Mouse (Mus musculus) C2C12 (cell line): ENCODE data around the gene Sdr39u1. TPM values are rescaled to one million over a fixed set of nuclear protein-coding genes. Genes with fewer than 3 reads are reported as not detected.

Experiments
- H3K27me3 ChIP-seq: one replicate; pipeline ENCODE4 v1.6.1; 2011; ENCODE audit not compliant: control insufficient read depth, insufficient read depth, insufficient read length
- H3K36me3 ChIP-seq: one replicate; pipeline ENCODE4 v1.6.1; 2011; ENCODE audit not compliant: control insufficient read depth, insufficient read depth
- H3K4me3 ChIP-seq: one replicate; pipeline ENCODE4 v1.5.1; 2011; ENCODE audit warnings: mild to moderate bottlenecking, control low read depth; ENCODE audit not compliant: poor library complexity, insufficient read depth, severe bottlenecking
- H3K79me2 ChIP-seq: one replicate; pipeline ENCODE4 v1.6.1; 2011; ENCODE audit not compliant: control insufficient read depth, insufficient read depth
- H3K79me3 ChIP-seq: one replicate; pipeline ENCODE4 v1.6.1; 2011; ENCODE audit warnings: low read depth, control low read depth
- H3ac ChIP-seq: one replicate; pipeline ENCODE3; 2011; ENCODE audit warnings: low read depth; ENCODE audit not compliant: control insufficient read depth, insufficient read length
- CEBPB ChIP-seq: IDR thresholded peaks from one replicate; pipeline ENCODE4 v1.6.1; 2011; ENCODE audit warnings: low read depth, mild to moderate bottlenecking, control low read depth, moderate library complexity
- CTCF ChIP-seq: IDR thresholded peaks from one replicate; pipeline ENCODE4 v1.5.1; 2011; ENCODE audit not compliant: control insufficient read depth, insufficient read depth, insufficient read length
- FOSL1 ChIP-seq: IDR thresholded peaks from one replicate; pipeline ENCODE4 v1.8.0; 2011; ENCODE audit warnings: mild to moderate bottlenecking, low read length; ENCODE audit not compliant: poor library complexity, insufficient read depth, severe bottlenecking
- MAX ChIP-seq: IDR thresholded peaks from one replicate; pipeline ENCODE4 v1.6.1; 2011; ENCODE audit warnings: mild to moderate bottlenecking, control low read depth
- MYOD1 ChIP-seq: IDR thresholded peaks from one replicate; pipeline ENCODE4 v1.6.1; 2011; ENCODE audit warnings: low read depth; ENCODE audit not compliant: control insufficient read depth, insufficient read length
- MYOG ChIP-seq: IDR thresholded peaks from one replicate; pipeline ENCODE4 v1.6.1; 2011; ENCODE audit not compliant: control insufficient read depth, insufficient read length; ENCODE audit errors: extremely low read depth
- USF1 ChIP-seq: IDR thresholded peaks from one replicate; pipeline ENCODE4 v1.6.1; 2011; ENCODE audit warnings: low read depth, mild to moderate bottlenecking, control low read depth, moderate library complexity
- polyA plus RNA-seq: library from polyadenylated mRNA; unstranded; fragments of >200 nt; fragmentation: generic; extraction: Trizol; gene quantifications from one replicate; pipeline ENCODE4 v1.2.1, GENCODE M21; 2012; ENCODE audit warnings: missing spikeins

Gene Sdr39u1
- polyA plus RNA-seq, 1 experiment, result 4.7 TPM

DNA sequence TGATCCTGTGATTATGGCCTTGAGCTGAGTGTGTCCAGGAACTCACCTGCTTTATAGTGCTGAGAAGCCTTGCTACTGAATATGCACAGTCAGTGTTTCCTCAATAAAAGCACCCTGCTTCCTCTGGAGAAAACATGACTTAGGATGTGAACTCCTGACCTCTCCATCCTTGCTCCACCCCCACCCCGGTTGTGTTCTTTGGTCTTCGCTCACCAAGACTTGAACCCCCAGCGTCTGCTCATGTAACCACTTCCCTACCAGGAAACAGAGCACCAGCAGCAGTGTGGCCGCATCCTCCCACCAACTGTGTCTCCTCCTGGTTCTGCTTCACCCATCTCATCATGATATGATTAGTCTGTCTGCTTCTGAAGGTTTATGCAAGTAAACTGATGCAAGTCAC lies 13.3 kb upstream of the Sdr39u1 start:
- no peaks in the 10 kb centered on the region for H3K79me2 ChIP-seq
- TF ChIP-seq CEBPB, result no peak
- no peak for TF ChIP-seq FOSL1
- no peak for TF ChIP-seq CTCF
- no peak for TF ChIP-seq MYOG
- TF ChIP-seq USF1, result no peak
- TF ChIP-seq MAX, result no peak
- TF ChIP-seq MYOD1, result no peak
- no peak overlapping the region for H3K4me3 ChIP-seq
- no peaks in the 10 kb centered on the region for H3K79me3 ChIP-seq
- H3ac ChIP-seq, result no peak overlapping the region
- H3K27me3 ChIP-seq, result no peaks in the 10 kb centered on the region
- no peaks in the 10 kb centered on the region for H3K36me3 ChIP-seq

DNA sequence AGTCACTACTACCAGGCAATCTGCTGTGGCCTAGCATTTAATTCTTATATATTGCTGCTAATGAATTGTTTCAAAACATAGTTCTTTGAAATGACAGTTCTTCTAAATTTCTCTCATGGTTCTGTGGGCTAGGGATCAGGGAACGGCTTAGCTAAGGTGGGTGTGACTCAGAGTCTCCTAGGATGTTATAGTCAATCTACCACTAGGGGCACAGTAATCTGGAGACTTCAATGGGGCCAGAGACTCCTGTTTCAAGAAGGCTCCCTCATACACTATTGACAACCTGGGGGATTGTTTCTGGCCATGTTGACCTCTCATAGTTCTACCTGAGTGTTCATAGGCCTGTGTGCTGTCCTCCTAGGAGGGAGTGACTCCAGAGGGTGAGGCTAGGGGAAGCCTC lies 5.4 kb upstream of the Sdr39u1 start:
- H3K27me3 ChIP-seq, result peaks cover 6% of the 10 kb centered on the region
- TF ChIP-seq CEBPB (no peak), MAX (no peak), FOSL1 (no peak), MYOG (no peak), USF1 (no peak), MYOD1 (no peak), CTCF (no peak)
- H3ac ChIP-seq, result no peak overlapping the region
- H3K79me3 ChIP-seq, result no peaks in the 10 kb centered on the region
- H3K4me3 ChIP-seq, result no peak overlapping the region
- H3K79me2 ChIP-seq, result no peaks in the 10 kb centered on the region
- no peaks in the 10 kb centered on the region for H3K36me3 ChIP-seq

DNA sequence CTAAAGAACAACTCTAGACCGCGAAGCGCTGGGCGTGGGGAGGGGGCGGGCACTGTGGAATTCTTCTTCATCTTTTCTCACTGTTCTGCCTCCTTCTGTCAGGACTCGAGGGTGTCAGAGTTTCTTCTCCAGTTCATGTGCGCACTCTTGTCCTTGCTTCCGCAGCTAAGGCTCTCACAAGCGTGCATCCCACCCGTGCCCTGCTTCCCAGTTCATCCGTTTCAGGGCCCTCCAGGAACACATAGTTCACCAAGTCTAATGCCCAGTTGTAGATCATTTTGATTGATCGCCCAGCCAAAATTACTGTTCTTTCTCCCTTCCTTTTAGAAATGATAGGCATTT lies 292 bp upstream of the Sdr39u1 start:
- Histone ChIP-seq H3ac (no peak overlapping the region), H3K79me3 (no peaks in the 10 kb centered on the region), H3K4me3 (no peak overlapping the region), H3K79me2 (no peaks in the 10 kb centered on the region), H3K27me3 (no peaks in the 10 kb centered on the region), H3K36me3 (peaks cover 20% of the 10 kb centered on the region)
- no peak for TF ChIP-seq USF1
- no peak for TF ChIP-seq MYOD1
- no peak for TF ChIP-seq MYOG
- no peak for TF ChIP-seq MAX
- no peak for TF ChIP-seq CEBPB
- TF ChIP-seq CTCF, result no peak
- no peak for TF ChIP-seq FOSL1

DNA sequence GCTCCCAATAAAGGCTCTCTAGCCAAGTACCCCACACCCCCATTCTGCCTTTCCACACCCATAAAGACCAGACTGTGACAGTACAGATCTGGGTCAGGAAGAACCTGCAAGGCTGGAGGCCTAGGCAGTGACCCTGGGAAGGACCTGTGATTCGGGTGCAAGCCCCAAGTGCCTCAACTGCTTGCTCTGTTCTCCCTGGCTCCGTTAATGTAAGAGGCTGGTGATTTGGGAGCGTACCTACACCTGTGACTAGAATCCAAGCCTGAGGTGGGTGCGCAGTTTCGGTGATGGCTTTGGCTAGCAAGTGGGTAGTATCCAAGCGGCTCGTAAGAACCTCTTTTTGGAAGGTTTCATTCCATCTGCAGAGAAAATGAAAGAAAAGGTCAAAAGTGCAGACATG lies 1.1 kb downstream of the Sdr39u1 start:
- H3K36me3 ChIP-seq, result peaks cover 33% of the 10 kb centered on the region
- H3K4me3 ChIP-seq, result no peak overlapping the region

DNA sequence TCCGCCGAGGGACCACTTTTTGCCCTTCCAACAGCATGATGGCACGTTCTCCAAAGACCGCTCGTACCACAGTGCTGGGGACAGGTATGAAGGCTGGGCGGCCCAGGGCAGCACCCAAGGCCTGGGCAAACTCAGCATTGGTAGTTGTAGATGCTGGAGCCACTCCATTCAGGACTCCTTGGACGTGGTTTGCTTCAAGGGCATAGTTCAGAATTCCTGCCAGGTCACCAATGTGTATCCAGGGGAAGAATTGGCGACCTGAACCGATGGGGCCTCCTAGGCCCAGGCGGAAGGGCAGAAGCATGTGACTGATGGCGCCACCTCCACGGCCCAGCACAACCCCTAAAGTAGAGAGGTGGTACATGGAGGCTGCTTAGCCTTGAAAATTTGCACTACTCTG lies 2.4 kb downstream of the Sdr39u1 start:
- no peaks in the 10 kb centered on the region for H3K79me2 ChIP-seq
- TF ChIP-seq MYOG (no peak), MYOD1 (no peak)

More for the DNA sequence above, 1.1 kb downstream of the Sdr39u1 start:
- Histone ChIP-seq H3K79me2 (no peaks in the 10 kb centered on the region), H3K79me3 (no peaks in the 10 kb centered on the region), H3ac (no peak overlapping the region), H3K27me3 (no peaks in the 10 kb centered on the region)
- TF ChIP-seq MYOD1 (no peak), CEBPB (no peak)

DNA sequence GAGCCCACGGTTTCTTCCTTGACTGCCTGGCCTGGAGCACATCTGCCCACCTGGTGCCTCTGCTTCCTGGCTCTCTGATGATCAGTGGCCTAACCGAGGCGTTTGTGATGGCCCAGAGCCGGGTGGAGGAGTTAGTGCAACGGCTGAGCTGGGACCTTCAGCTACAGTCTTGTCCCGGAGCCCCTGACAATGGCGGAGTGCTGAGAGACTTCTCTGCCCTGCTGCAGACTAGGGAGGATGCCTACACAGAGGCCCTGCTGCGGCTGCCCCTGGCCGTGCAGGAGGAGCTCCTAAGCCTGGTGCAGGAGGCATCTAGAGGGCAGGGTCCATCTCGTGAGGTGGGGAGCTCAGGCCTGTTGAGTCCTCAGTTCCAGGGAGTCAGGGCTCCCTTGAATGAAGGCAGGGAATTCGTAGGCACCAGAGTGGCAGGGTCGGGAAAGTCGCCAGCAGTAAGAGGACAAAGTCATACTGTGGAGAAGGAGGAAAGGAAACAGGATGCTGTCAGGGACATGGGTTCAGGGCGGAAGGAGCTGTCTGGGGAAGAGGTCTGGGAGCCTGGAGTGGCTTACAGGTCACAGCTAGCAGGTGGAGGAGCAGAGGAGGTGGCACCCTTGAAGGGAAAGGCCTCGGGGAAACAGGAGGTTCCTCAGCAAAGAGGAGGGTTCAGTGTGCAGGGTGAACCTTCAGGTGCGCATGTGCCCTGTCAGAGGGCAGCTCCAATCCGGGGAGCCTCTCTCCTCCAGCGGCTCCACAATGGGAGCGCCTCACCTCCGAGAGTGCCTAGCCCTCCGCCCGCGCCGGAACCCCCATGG lies 13.3 kb downstream of the Sdr39u1 start:
- peak overlapping the region; percentile 5 for H3ac ChIP-seq
- H3K36me3 ChIP-seq, result peaks cover 34% of the 10 kb centered on the region

More for the DNA sequence above, 2.4 kb downstream of the Sdr39u1 start:
- Histone ChIP-seq H3ac (no peak overlapping the region), H3K4me3 (no peak overlapping the region), H3K36me3 (peaks cover 38% of the 10 kb centered on the region), H3K27me3 (no peaks in the 10 kb centered on the region), H3K79me3 (no peaks in the 10 kb centered on the region)

More for the DNA sequence above, 13.3 kb downstream of the Sdr39u1 start:
- Histone ChIP-seq H3K79me3 (no peaks in the 10 kb centered on the region), H3K27me3 (no peaks in the 10 kb centered on the region), H3K79me2 (peaks cover 7% of the 10 kb centered on the region), H3K4me3 (no peak overlapping the region)
- no peak for TF ChIP-seq MAX
- no peak for TF ChIP-seq MYOG
- TF ChIP-seq CEBPB, result no peak
- no peak for TF ChIP-seq USF1
